Mouse (Mus musculus): Measurements from ENCODE around the gene Nlrp10.

GRCm38 (mm10) chr7:108965968-108966367 is 36.0 kb upstream of the Nlrp10 start:
- TF ChIP-seq CTCF (IDR thresholded peaks at IDR 0.05; ENCODE audit: extremely low read depth, insufficient read depth, low read length) (peak; percentile 21; the same call in 1 of the 2 replicates), POLR2A (IDR thresholded peaks at IDR 0.05; ENCODE audit: extremely low read depth, insufficient read depth, low read length) (no peak)

All from cortical plate, adult 2 months (tissue).